8 mouse cellular contexts compared by ENCODE assay signal in genomic region chr14:30352061-30352950, GRCm38 (mm10).
DNase-seq lines count a peak whose midpoint lies in the region; ATAC-seq and TF ChIP-seq lines count a peak whose summit lies in the region.

No protein-coding gene starts in this region.

- peak; percentile 45 for ATAC-seq in midbrain, embryonic 15.5 days (replicated peaks)

- no peaks in the 10 kb centered on the region for H3K36me3 ChIP-seq in thymus, adult 2 months (ENCODE audit: control insufficient read depth, insufficient read depth, low read length)
- no peaks in the 10 kb centered on the region for H3K36me3 ChIP-seq in hindbrain, embryonic 10.5 days
- no peaks in the 10 kb centered on the region for H3K36me3 ChIP-seq in midbrain, embryonic 15.5 days (replicated peaks)

- peak; percentile 30 for DNase-seq in thymus, postnatal 14 days
- no peak for DNase-seq in thymus, adult 2 months
- peak; percentile 33 for DNase-seq in hindbrain, embryonic 10.5 days (ENCODE audit: low spot score)
- DNase-seq in layer of hippocampus, postnatal 25 days (ENCODE audit: extremely low spot score in 1 of 2, low spot score in 1 of 2): peak; percentile 32 to 42
- DNase-seq in gastrocnemius, postnatal 4 days (ENCODE audit: low spot score in 2 of 2): no peak
- DNase-seq in urinary bladder, postnatal 36 days (ENCODE audit: low spot score in 2 of 2): no peak

- peak overlapping the region; percentile 58 for H3K9ac ChIP-seq in midbrain, embryonic 15.5 days

- peak overlapping the region; percentile 82 for H3K4me2 ChIP-seq in midbrain, embryonic 15.5 days

- H3K4me3 ChIP-seq in thymus, adult 2 months (ENCODE audit: control insufficient read depth, insufficient read depth, low read length): no peak overlapping the region
- peak overlapping the region; percentile 65 for H3K4me3 ChIP-seq in cortical plate, adult 2 months (ENCODE audit: insufficient read depth, low read length)
- H3K4me3 ChIP-seq in hindbrain, embryonic 10.5 days: peak overlapping the region; percentile 62
- peak overlapping the region; percentile 61 for H3K4me3 ChIP-seq in midbrain, embryonic 15.5 days

- 13% methylated on average over 31 of the region's 31 CpGs for WGBS in thymus, adult 2 months
- 2% methylated on average over 31 of the region's 31 CpGs for WGBS in hindbrain, embryonic 10.5 days
- WGBS in midbrain, embryonic 15.5 days: 2% methylated on average over 31 of the region's 31 CpGs

- no peaks in the 10 kb centered on the region for H3K9me3 ChIP-seq in hindbrain, embryonic 10.5 days
- no peaks in the 10 kb centered on the region for H3K9me3 ChIP-seq in midbrain, embryonic 15.5 days

- H3K27me3 ChIP-seq in thymus, adult 2 months (ENCODE audit: control insufficient read depth, insufficient read depth, low read length): peaks cover 14% of the 10 kb centered on the region
- H3K27me3 ChIP-seq in hindbrain, embryonic 10.5 days (ENCODE audit: insufficient read depth, poor library complexity, severe bottlenecking): peaks cover 60% of the 10 kb centered on the region
- H3K27me3 ChIP-seq in midbrain, embryonic 15.5 days (replicated peaks): no peaks in the 10 kb centered on the region

- no peak overlapping the region for H3K27ac ChIP-seq in thymus, adult 2 months (ENCODE audit: control insufficient read depth, insufficient read depth, low read length)
- peak overlapping the region; percentile 38 for H3K27ac ChIP-seq in cortical plate, adult 2 months (ENCODE audit: insufficient read depth, low read length)
- H3K27ac ChIP-seq in hindbrain, embryonic 10.5 days: no peak overlapping the region
- H3K27ac ChIP-seq in midbrain, embryonic 15.5 days: peak overlapping the region; percentile 52

- peaks cover 13% of the 10 kb centered on the region for H3K4me1 ChIP-seq in thymus, adult 2 months (replicated peaks; ENCODE audit: control insufficient read depth, insufficient read depth, low read length)
- H3K4me1 ChIP-seq in cortical plate, adult 2 months (ENCODE audit: control insufficient read depth, insufficient read depth, low read length): peaks cover 3% of the 10 kb centered on the region; the same call in 1 of the 2 replicates
- peaks cover 19% of the 10 kb centered on the region for H3K4me1 ChIP-seq in hindbrain, embryonic 10.5 days (replicated peaks)
- peaks cover 32% of the 10 kb centered on the region for H3K4me1 ChIP-seq in midbrain, embryonic 15.5 days

- TF ChIP-seq CTCF in thymus, adult 2 months (IDR thresholded peaks at IDR 0.05; ENCODE audit: borderline replicate concordance, control insufficient read depth, extremely low read depth, insufficient read depth, low read length, poor library complexity): no peak
- no peak for TF ChIP-seq CTCF in cortical plate, adult 2 months (IDR thresholded peaks at IDR 0.05; ENCODE audit: extremely low read depth, insufficient read depth, low read length)

- no peak for TF ChIP-seq POLR2A in thymus, adult 2 months (IDR thresholded peaks at IDR 0.05; ENCODE audit: control insufficient read depth, extremely low read depth, insufficient read depth, low read length, poor library complexity)
- TF ChIP-seq POLR2A in cortical plate, adult 2 months (IDR thresholded peaks at IDR 0.05; ENCODE audit: extremely low read depth, insufficient read depth, low read length): 0 out of 2 replicates have a peak, but pooled peaks have one; percentile 42

Comparison
In these comparisons a context has a peak if more than half of its experiments do, and no peak if none do; other contexts are left out.
1. DNase-seq: peak in thymus, postnatal 14 days (single experiment), hindbrain, embryonic 10.5 days (single experiment) and layer of hippocampus, postnatal 25 days (2 of 2); none in thymus, adult 2 months (single experiment), gastrocnemius, postnatal 4 days (0 of 2) and urinary bladder, postnatal 36 days (0 of 2).
2. H3K27ac ChIP-seq: peak in cortical plate, adult 2 months (single experiment) and midbrain, embryonic 15.5 days (single experiment); none in thymus, adult 2 months (single experiment) and hindbrain, embryonic 10.5 days (single experiment).